Mouse (Mus musculus) large intestine, adult 2 months (tissue): Measurements from ENCODE around the gene Fam69b. TPM values are rescaled to one million over a fixed set of nuclear protein-coding genes. Genes with fewer than 3 reads are reported as not detected.
"Not testable (repeated sequence)": the region's sequence is repeated elsewhere in the genome, so short reads cannot be mapped to it uniquely, and the experiment has no call there.

Experiments used
- DNase-seq: peaks from one replicate; pipeline ENCODE4 v3.0.0-alpha.2; 2012; ENCODE audit warnings: low read depth, low spot score
- WGBS: fragments of 180-500 bp; shearing (Covaris S2); methylation state at CpG from one replicate; pipeline ENCODE4 v1.1.7; 2018; 5-methylcytosine and 5-hydroxymethylcytosine counted together
- polyA plus RNA-seq: library from polyadenylated mRNA; depleted of rRNA; stranded (reverse); fragments of >200 nt; gene quantifications from 2 replicates; pipeline ENCODE4 v1.2.3, GENCODE M21; 2012; rRNA removed

Fam69b gene
- polyA plus RNA-seq, 1 experiment: 6.3 TPM

DNA sequence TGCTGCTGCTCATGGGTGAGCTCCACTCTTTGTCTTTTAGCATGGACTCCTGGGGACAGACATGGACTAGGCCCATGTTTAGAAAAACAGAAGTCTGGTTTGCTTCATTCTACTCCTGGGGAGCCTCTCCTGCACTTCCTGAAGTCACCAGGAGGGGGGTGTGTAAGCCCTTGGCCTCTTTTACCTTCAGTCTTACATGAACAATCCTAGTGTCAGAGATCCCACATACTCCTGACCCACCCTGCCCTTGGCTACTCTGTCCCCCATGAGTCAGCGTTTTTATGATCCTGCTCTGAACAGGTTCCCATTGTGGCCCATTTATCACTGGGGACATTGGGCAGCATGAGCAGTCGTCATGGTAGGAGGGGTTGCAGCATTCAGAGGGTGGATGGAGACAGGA is 15.7 kb downstream of the Fam69b start:
- 28% methylated on average over 2 of the region's 2 CpGs for WGBS
- no peak for DNase-seq

DNA sequence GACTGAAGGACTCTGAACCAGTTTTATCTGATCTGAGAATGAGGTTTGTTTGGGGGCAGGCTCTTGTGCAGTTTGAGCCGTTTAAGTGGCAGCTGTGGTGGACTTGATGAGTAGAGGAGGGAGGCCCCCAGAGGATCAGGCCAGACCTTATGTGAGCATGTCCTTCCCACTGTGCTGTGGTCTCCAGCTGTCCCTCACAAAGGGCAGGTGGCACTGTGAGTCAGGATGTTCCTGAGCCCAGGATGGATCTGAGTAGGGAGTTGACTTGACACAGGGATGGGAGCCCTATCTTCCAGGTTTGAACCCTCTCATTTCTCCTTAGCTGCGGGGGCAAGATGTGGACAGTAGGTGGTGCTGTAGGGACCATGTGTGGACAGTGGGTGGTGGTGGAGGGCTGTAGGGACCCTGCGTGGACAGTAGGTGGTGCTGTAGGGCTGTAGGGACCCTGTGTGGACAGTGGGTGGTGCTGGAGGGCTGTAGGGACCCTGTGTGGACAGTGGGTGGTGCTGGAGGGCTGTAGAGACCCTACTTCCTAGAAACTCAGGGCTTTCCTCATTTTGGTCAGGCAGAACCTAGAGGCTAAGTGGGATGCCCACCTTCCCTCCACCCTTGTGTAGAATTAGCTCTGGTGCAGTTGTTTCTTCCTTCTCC is 18.5 kb downstream of the Fam69b start:
- WGBS: 8% methylated on average over 3 of the region's 3 CpGs

DNA sequence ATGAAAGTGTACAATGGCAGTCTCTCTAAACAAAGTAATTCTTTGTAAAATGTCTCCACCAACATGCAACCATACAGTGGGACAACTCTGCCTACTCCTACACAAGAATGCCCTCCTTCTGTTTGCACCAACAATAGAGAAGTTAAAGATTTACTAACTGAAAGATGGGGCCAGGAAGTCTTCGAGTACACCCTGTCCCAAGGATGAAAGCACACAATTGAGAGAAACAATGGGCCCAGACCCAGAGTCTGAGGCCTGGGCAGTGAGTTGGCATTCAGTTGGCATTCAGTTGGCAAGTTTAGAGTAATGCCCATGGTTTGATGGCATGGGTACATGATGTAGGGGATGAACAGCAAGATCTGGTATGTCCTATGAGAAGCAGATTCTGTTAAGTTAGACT is 26.4 kb downstream of the Fam69b start:
- 26% methylated on average over 1 of the region's 1 CpGs for WGBS

More for the DNA sequence above, 18.5 kb downstream of the Fam69b start:
- DNase-seq: no peak

DNA sequence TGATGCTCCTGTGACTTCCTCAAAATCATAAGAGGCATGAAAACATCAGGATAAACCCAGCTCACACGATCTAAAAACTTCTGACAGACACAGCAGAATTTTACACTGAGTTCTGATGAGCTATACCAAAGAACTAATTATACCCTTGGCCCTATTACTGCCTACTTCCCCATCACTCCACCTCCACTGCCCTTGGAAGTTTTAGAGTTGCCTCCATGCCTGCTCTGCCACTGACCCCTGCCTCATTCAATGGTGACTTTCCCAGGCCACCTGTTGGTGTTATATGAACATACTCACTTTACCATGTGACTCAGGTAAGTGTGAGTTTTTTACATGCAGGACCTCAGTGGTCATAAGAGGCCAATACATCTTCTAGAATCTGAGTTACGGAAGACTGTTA is 29.2 kb downstream of the Fam69b start:
- WGBS: 77% methylated on average over 2 of the region's 2 CpGs
- no peak for DNase-seq

More for the DNA sequence above, 26.4 kb downstream of the Fam69b start:
- DNase-seq: no peak

DNA sequence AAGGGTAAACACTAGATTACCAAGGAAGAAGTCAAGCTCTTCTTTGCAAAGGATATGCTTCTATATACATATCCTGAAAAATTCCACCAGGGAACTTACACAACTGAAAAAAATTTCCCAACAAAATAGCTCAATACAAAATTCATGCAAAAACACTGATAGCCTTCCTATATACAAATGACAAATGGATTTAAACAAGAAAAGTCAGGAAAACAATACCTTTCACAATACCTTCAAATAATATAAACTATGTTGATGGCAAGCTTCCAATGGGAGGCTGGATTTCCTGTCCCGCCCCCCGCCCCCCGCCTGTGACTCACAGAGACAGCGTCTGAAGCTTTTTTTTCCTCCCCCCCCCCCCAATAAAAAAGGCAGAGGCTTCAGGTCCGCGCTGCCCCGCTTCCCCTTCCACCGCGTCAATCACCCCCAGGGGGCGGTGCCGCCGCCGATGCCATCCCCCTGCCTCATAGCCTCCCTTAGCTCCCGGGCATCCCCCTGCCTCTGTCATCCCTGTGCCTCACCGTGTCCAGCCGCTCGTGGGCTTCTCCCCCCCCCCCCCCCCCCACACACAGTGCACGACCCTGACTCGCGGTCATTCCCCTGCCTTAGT is 33.0 kb downstream of the Fam69b start:
- WGBS: 3% methylated on average over 20 of the region's 20 CpGs

DNA sequence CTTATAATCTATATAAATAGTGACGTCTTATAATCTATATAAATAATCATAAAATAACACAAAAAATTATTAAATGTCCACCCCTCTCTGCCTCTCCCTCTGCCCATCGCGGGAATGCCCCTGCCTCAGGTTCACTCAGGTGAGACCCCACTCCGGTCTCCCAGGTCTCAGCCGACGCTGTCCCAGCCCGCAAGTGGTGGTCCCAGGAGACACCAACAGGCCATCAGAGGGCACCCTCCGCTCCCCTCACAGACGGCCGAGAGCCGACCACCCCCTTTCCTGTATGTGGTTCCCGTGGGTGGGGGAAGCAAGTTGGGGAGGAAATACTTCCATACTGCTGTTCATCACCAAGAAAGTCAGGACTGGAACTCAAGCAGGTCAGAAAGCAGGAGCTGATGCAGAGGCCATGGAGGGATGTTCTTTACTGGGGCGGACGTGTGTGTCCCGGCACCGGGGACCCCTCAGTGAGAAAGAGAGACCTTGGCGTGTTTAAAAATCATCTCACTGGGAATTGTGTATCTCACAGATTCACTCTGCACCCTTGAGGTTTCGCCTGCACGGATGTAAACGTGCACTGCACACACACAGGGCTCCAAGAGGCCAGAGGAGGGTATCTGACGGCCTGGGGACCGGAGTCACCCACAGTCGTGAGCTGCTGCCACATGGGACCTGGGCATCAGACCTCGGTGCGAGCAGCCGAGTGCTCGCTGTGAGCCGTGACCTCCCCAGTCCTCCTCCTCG is 33.7 kb downstream of the Fam69b start:
- no peak for DNase-seq
- 46% methylated on average over 29 of the region's 29 CpGs for WGBS

More for the DNA sequence above, 33.0 kb downstream of the Fam69b start:
- no peak for DNase-seq

DNA sequence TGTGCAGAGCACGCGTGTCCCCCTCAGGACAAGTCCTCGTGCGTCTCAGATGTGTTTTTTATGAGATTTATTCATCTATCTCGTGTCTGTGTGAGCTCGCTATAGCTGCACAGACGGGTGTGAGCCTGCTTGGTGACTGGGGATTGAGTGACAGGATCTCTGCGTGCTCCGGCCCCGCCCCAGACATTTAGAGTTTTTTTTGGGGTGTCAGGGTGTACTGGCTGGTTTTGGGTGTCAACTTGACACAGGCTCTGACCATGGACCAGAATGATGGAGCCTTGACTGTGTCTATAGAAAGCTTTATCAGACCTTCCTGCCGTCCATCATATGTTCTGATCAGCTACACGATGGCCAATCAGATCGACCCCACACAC is 34.2 kb downstream of the Fam69b start:
- 76% methylated on average over 13 of the region's 13 CpGs for WGBS
- DNase-seq: no peak

DNA sequence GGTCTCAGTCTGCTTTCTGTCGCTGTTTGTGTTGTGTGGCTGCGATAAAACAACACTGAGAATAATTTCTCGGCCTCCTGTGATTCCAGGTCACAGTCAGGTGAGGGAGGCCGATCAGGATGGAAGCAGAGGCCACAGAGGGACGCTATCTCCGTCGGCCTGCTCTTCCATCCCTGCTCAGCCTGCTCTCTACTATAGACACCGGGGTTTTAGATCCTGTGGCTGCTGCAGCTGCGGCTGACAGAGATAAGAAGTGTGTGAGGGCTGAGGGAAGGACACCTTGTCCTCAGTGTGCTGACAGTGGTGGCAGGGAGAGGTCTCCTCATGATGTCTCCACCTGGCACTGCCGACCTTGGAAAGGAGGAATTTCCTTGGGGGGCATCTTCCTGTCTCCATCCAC is 34.9 kb downstream of the Fam69b start:
- 77% methylated on average over 10 of the region's 10 CpGs for WGBS
- no peak for DNase-seq

DNA sequence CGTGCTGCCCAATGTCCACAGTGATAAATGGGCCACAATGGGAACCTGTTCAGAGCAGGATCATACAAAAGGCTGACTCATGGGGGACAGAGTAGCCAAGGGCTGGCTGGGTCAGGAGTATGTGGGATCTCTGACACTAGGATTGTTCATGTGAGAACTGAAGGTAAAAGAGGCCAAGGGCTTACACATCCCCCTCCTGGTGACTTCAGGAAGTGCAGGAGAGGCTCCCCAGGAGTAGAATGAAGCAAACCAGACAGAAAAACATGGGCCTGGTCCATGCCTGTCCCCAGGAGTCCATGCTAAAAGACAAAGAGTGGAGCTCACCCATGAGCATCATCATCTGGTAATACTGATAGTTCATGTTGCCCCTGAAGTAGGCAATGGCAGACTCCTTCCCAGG is 35.3 kb downstream of the Fam69b start:
- 100% methylated on average over 1 of the region's 1 CpGs for WGBS
- not testable (repeated sequence) for DNase-seq

DNA sequence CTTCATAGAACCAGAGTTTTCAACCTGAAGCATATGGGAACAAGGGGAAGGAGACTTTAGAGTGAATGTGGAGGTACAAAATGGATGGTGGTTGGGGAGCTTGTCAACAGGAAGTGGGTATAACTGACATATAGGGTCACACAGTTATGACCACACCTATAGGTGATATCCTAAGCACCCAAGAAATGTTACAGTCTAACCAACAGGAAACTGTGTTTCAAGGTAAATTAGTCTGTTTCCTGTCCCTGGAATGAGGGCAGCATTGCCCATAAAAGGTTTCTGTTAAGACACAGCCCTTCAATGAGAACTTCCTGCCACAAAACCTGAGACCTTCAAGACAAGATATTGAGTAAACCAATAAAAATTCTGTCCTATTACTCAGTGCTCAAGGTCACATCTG is 40.5 kb downstream of the Fam69b start:
- DNase-seq: no peak

DNA sequence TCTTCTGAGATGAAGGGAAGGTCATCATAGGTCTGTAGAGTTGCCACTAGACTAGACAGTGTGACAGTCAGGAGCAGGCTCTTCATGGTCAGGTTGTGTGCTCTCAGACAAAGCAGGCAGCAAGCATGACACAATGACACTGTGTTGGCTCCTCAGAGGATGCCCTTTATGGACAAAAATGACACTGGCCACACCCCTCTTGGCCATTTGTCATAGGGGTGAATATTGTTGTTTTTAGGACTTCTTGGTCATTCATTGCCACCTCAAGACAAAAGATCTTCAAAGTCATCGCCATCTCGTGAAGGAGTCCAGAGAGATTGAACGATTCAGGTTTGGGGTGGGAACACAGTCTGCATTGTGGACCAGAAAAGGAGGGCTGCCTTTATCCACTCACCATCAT is 42.9 kb downstream of the Fam69b start, which contains the start of gene Lcn4:
Gene Lcn4 (minus strand): TSS at position 101 of the 400 bp plus-strand sequence.
- no peak for DNase-seq
- 95% methylated on average over 3 of the region's 3 CpGs for WGBS

Other genes with a start within 250 kb of the Fam69b start
- gene Snapc4, start 247.8 kb upstream of the Fam69b start, polyA plus RNA-seq: 25.0 and 28.1 TPM in 2 replicates
- 72.4 and 89.7 TPM in 2 replicates for gene Entr1, start 239.1 kb upstream of the Fam69b start, polyA plus RNA-seq
- 32.9 and 40.9 TPM in 2 replicates for gene Pmpca, start 239.1 kb upstream of the Fam69b start, polyA plus RNA-seq
- gene Inpp5e, start 219.3 kb upstream of the Fam69b start, polyA plus RNA-seq: 12.7 and 22.3 TPM in 2 replicates
- 48.2 and 83.6 TPM in 2 replicates for gene Sec16a, start 183.2 kb upstream of the Fam69b start, polyA plus RNA-seq
- 7.3 and 12.8 TPM in 2 replicates for gene Notch1, start 111.8 kb upstream of the Fam69b start, polyA plus RNA-seq
- gene Egfl7, start 48.4 kb upstream of the Fam69b start, polyA plus RNA-seq: 78.2 and 80.4 TPM in 2 replicates
- gene Gm20532, start 41.8 kb upstream of the Fam69b start, polyA plus RNA-seq: not detected in 2 replicates
- gene Agpat2, start 24.0 kb upstream of the Fam69b start, polyA plus RNA-seq: 342 and 435 TPM in 2 replicates
- gene Lcn4, start 42.8 kb downstream of the Fam69b start, polyA plus RNA-seq: 0.11 TPM in 1 of 2 replicates, not detected in the other
- not detected in 2 replicates for gene Abo, start 236.5 kb downstream of the Fam69b start, polyA plus RNA-seq